Mouse (Mus musculus): ENCODE data around the gene Plvap. TPM values are rescaled to one million over a fixed set of nuclear protein-coding genes. Genes with fewer than 3 reads are reported as not detected.

Gene Plvap
- polyA plus RNA-seq, 1 experiment from 2014 or later = 29.1 TPM

- TF ChIP-seq EP300 (IDR thresholded peaks at IDR 0.05; ENCODE audit: low read depth) = no peak
- TF ChIP-seq CTCF (IDR thresholded peaks at IDR 0.05; ENCODE audit: low read depth) = no peak
- 31% methylated on average over 11 of the region's 11 CpGs for WGBS (ENCODE audit: insufficient replicate concordance)
- H3K9me3 ChIP-seq (ENCODE audit: low read length) = no peaks in the 10 kb centered on the region
- peaks cover 3% of the 10 kb centered on the region; the same call in 1 of the 2 replicates for H3K4me1 ChIP-seq (ENCODE audit: insufficient read depth)
- H3K4me2 ChIP-seq (ENCODE audit: low read depth, low read length) = no peak overlapping the region
- H3K4me3 ChIP-seq (ENCODE audit: low read depth, low read length) = no peak overlapping the region
- no peaks in the 10 kb centered on the region for H3K36me3 ChIP-seq (replicated peaks; ENCODE audit: insufficient read depth, low read length)
- H3K27ac ChIP-seq (ENCODE audit: low read depth) = peak overlapping the region; percentile 84
- ATAC-seq = peak; percentile 63
- DNase-seq = peak; percentile 38
- no peak overlapping the region for H3K9ac ChIP-seq (replicated peaks)
- peaks cover 11% of the 10 kb centered on the region for H3K27me3 ChIP-seq (ENCODE audit: insufficient read depth, low read length)
Measured at GRCm38 (mm10) chr8:71528362-71529073, 17.0 kb upstream of the Plvap start.

GRCm38 (mm10) chr8:71527162-71527870 is 15.8 kb upstream of the Plvap start:
- Histone ChIP-seq H3K4me2 (ENCODE audit: low read depth, low read length) (no peak overlapping the region), H3K36me3 (replicated peaks; ENCODE audit: insufficient read depth, low read length) (no peaks in the 10 kb centered on the region), H3K27me3 (ENCODE audit: insufficient read depth, low read length) (peaks cover 11% of the 10 kb centered on the region), H3K27ac (ENCODE audit: low read depth) (peak overlapping the region; percentile 84), H3K9me3 (ENCODE audit: low read length) (no peaks in the 10 kb centered on the region), H3K9ac (replicated peaks) (no peak overlapping the region), H3K4me3 (ENCODE audit: low read depth, low read length) (no peak overlapping the region), H3K4me1 (ENCODE audit: insufficient read depth) (peaks cover 3% of the 10 kb centered on the region; the same call in 1 of the 2 replicates)
- 40% methylated on average over 3 of the region's 3 CpGs for WGBS (ENCODE audit: insufficient replicate concordance)
- no peak for ATAC-seq
- no peak for TF ChIP-seq CTCF (IDR thresholded peaks at IDR 0.05; ENCODE audit: low read depth)
- no peak for TF ChIP-seq EP300 (IDR thresholded peaks at IDR 0.05; ENCODE audit: low read depth)
- DNase-seq = no peak

GRCm38 (mm10) chr8:71526272-71526671 is 14.7 kb upstream of the Plvap start:
- ATAC-seq (peak; percentile 16; the same call in 1 of the 2 replicates), DNase-seq (no peak)
- H3K27me3 ChIP-seq (ENCODE audit: insufficient read depth, low read length) = peaks cover 11% of the 10 kb centered on the region
- peaks cover 3% of the 10 kb centered on the region; the same call in 1 of the 2 replicates for H3K4me1 ChIP-seq (ENCODE audit: insufficient read depth)
- TF ChIP-seq CTCF (IDR thresholded peaks at IDR 0.05; ENCODE audit: low read depth) (no peak), EP300 (IDR thresholded peaks at IDR 0.05; ENCODE audit: low read depth) (no peak)
- H3K36me3 ChIP-seq (replicated peaks; ENCODE audit: insufficient read depth, low read length) = no peaks in the 10 kb centered on the region
- no peak overlapping the region for H3K4me2 ChIP-seq (ENCODE audit: low read depth, low read length)
- peak overlapping the region; percentile 84 for H3K27ac ChIP-seq (ENCODE audit: low read depth)
- 20% methylated on average over 6 of the region's 6 CpGs for WGBS (ENCODE audit: insufficient replicate concordance)
- H3K4me3 ChIP-seq (ENCODE audit: low read depth, low read length) = no peak overlapping the region
- no peak overlapping the region for H3K9ac ChIP-seq (replicated peaks)
- H3K9me3 ChIP-seq (ENCODE audit: low read length) = no peaks in the 10 kb centered on the region

- Histone ChIP-seq H3K27me3 (ENCODE audit: insufficient read depth, low read length) (peaks cover 11% of the 10 kb centered on the region), H3K4me2 (ENCODE audit: low read depth, low read length) (no peak within 1 kb of the TSS), H3K27ac (ENCODE audit: low read depth) (peak within 1 kb of the TSS; percentile 84), H3K4me3 (ENCODE audit: low read depth, low read length) (no peak within 1 kb of the TSS), H3K9me3 (ENCODE audit: low read length) (no peaks in the 10 kb centered on the region), H3K4me1 (ENCODE audit: insufficient read depth) (peaks cover 3% of the 10 kb centered on the region; the same call in 1 of the 2 replicates), H3K9ac (replicated peaks) (no peak within 1 kb of the TSS), H3K36me3 (replicated peaks; ENCODE audit: insufficient read depth, low read length) (no peaks in the 10 kb centered on the region)
- ATAC-seq (no peak), DNase-seq (no peak)
- 36% methylated on average over 43 of the region's 46 CpGs for WGBS (ENCODE audit: insufficient replicate concordance)
- TF ChIP-seq EP300 (IDR thresholded peaks at IDR 0.05; ENCODE audit: low read depth) (no peak), CTCF (IDR thresholded peaks at IDR 0.05; ENCODE audit: low read depth) (no peak)
Measured at GRCm38 (mm10) chr8:71525226-71526050, 13.9 kb upstream of the Plvap start, which contains the start of gene Ccdc194. TSS of gene Ccdc194 (minus strand) at chr8:71525711.

- no peak overlapping the region for H3K9ac ChIP-seq (replicated peaks)
- no peaks in the 10 kb centered on the region for H3K9me3 ChIP-seq (ENCODE audit: low read length)
- no peaks in the 10 kb centered on the region for H3K36me3 ChIP-seq (replicated peaks; ENCODE audit: insufficient read depth, low read length)
- no peak for TF ChIP-seq EP300 (IDR thresholded peaks at IDR 0.05; ENCODE audit: low read depth)
- TF ChIP-seq CTCF (IDR thresholded peaks at IDR 0.05; ENCODE audit: low read depth) = peak; percentile 96
- DNase-seq (peak; percentile 95), ATAC-seq (peak; percentile 89)
- H3K4me1 ChIP-seq (ENCODE audit: insufficient read depth) = no peaks in the 10 kb centered on the region
- no peak overlapping the region for H3K4me2 ChIP-seq (ENCODE audit: low read depth, low read length)
- 2% methylated on average over 17 of the region's 17 CpGs for WGBS (ENCODE audit: insufficient replicate concordance)
- H3K4me3 ChIP-seq (ENCODE audit: low read depth, low read length) = no peak overlapping the region
- H3K27ac ChIP-seq (ENCODE audit: low read depth) = no peak overlapping the region
- peaks cover 11% of the 10 kb centered on the region for H3K27me3 ChIP-seq (ENCODE audit: insufficient read depth, low read length)
Measured at GRCm38 (mm10) chr8:71521634-71522033, 10.1 kb upstream of the Plvap start.
